Mouse (Mus musculus) urinary bladder, postnatal 10 days (tissue): ENCODE measurements around the gene Naglu.
"Not testable (repeated sequence)": the region's sequence is repeated elsewhere in the genome, so short reads cannot be mapped to it uniquely, and the experiment has no call there.

Experiments
- DNase-seq: peaks from one replicate; pipeline ENCODE4 v3.0.0; 2022; ENCODE audit warnings: low spot score

Gene Naglu

DNA sequence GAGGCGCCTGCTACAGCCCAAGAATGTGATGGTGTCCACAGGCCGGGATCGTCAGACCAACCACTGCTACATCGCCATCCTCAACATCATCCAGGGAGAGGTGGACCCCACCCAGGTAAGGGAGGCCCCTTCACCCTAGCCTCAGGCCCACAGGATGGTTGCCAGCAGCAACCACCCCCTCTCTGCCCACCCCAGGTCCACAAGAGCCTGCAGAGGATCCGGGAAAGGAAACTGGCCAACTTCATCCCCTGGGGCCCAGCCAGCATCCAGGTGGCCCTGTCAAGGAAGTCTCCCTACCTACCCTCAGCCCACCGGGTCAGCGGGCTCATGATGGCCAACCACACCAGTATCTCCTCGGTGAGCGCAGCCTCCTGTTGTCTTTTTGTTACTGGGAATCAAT, 55.2 kb downstream of the Naglu start:
- DNase-seq, result not testable (repeated sequence)

DNA sequence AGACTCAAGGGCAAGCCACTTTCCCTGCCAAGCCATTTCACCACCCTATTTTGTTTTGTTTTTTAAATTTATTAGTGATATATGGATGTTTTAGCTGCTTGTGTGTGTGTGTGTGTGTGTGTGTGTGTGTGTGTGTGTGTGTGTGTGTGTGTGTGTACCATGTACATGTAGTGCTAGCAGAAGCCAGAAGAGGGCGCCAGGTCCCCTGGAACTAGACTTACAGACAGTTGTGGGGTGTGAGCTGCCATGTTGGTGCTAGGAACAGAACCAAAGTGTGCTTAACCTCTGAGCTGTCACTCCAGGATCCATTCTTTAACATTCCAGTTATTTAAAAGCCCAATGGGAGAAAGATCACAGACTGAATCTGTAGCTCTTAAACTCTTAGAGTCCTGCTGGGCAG, 57.3 kb downstream of the Naglu start:
- DNase-seq, result no peak
